Mouse (Mus musculus) fat pad, adult 2 months (tissue): ENCODE measurements around the gene Fbxl19.

Experiments used
- DNase-seq: peaks from one replicate; pipeline ENCODE4 v3.0.0-alpha.2; 2011; ENCODE audit warnings: low read depth, low spot score; ENCODE audit errors: extremely low read depth

Gene Fbxl19

DNA sequence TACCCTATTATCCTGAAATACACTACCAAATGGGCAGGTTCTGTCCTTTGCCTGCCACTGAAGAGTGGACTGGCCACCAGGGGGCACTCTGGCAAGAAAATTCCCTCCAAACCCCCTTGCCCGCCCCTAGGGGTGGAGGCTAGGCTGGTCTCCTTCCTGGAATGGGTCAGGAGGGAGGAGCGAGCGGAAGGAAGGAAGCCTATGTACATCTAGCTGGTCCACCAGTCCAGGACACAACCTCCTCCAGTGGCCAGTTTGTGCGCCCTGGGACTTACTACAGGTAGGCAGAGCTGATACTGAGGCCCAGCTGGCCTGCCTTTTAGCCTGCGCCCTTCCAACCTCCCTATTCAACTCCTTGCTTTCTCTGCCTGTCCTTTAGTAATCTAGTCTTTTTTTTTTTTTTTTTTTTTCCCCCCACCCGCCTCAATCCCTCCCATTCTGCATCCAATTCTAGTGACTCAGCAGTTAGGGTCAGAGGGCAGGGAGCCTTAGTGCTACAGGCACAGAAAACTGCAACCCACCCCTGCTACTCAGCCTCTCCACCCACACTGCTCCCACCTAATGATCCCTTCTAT is 56.2 kb downstream of the Fbxl19 start, which contains the start of gene Hsd3b7:
Gene Hsd3b7, plus strand, starts transcription at position 170 of the 575 bp plus-strand sequence.
- no peak for DNase-seq

- no peak for DNase-seq
Measured at GRCm38 (mm10) chr7:127801010-127801621, 56.8 kb downstream of the Fbxl19 start.

- DNase-seq: no peak
Measured at GRCm38 (mm10) chr7:127802313-127802712, 58.0 kb downstream of the Fbxl19 start.

DNA sequence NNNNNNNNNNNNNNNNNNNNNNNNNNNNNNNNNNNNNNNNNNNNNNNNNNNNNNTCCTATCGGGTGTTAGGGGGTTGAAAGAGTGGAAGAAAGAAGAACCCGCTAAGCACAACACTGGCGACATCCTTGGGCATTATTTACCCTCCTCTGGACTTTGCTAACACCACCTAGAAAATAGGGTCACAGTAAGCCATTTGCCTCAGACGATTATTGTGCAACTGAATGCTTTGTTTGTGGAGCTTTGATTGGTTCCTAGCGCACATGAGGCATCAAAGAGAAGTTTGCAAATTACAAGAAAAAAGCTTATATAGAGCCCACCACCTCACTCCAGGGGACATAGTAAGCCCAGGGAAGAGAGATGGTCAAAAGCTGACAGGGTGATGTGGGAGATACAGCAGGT is 64.5 kb downstream of the Fbxl19 start:
- no peak for DNase-seq

DNA sequence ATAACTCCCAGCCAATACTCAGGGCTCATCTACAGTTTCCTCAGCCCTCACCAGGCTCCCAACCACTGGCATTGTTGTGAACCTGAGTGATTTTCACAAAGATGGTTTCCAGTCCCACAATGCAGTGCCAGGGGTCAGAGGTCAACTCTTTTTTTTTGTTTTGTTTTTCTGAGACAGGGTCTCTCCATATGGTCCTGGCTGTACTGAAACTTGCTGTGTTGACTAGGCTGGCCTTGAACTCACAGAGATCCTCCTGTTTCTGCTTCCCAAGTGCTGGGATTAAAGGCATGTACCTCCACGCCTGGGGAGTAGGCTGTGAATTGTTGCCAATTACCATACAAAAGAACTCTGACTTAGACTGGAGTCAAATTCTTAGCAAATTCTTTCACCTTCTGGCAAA is 65.5 kb downstream of the Fbxl19 start:
- DNase-seq: no peak

- DNase-seq: no peak
Measured at GRCm38 (mm10) chr7:127810650-127811049, 66.3 kb downstream of the Fbxl19 start.

GRCm38 (mm10) chr7:127811240-127811639 is 66.9 kb downstream of the Fbxl19 start:
- no peak for DNase-seq

DNA sequence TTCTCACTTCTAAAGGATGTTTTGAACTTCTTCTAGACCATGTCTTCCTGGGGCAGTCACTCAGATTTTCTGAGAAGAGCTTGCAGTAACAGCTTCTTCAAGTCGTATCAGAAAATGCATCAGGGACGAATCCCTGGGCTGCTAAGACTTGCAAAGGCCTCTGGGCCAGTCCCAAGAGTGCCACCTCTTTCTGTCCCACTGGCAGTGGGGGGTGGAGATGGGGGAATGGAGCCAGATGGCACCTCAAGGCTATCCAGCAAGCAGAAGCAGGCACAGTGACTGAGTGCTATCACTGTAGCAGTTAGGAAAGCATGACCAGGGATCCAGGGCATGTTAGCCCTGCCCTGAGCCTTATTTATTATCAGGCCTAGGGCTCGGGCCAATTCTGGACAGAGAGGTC is 67.9 kb downstream of the Fbxl19 start:
- peak; percentile 71 for DNase-seq

- DNase-seq: no peak
Measured at GRCm38 (mm10) chr7:127813821-127814220, 69.5 kb downstream of the Fbxl19 start.

GRCm38 (mm10) chr7:127814241-127814921 is 70.0 kb downstream of the Fbxl19 start:
- peak; percentile 81 for DNase-seq

DNA sequence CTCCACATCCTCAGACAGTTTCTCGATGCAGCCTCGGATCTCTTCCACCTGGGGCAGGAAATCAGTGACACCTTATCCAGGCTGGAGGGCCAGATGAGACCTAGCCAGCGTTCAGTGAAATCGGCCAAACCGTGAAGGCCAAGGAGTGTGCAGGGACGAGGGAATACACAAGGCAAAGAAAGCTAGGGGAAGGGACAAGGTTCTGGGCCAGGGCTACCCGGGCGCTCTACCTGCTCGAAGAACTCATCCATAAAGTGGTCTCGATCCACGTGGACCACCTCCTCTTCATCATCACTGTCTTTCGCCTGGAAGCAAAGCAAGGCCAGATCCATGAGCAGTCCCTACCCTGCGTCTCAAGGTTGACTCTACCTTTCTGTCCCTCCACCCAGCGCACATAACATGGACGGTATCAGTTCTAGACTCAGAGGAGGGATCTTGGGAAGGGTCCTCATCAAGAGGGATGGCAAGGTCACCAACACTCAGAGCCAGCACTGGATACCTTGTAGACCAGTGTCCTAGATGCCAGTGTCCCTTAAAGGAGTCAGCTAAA is 70.8 kb downstream of the Fbxl19 start:
- DNase-seq: no peak

DNA sequence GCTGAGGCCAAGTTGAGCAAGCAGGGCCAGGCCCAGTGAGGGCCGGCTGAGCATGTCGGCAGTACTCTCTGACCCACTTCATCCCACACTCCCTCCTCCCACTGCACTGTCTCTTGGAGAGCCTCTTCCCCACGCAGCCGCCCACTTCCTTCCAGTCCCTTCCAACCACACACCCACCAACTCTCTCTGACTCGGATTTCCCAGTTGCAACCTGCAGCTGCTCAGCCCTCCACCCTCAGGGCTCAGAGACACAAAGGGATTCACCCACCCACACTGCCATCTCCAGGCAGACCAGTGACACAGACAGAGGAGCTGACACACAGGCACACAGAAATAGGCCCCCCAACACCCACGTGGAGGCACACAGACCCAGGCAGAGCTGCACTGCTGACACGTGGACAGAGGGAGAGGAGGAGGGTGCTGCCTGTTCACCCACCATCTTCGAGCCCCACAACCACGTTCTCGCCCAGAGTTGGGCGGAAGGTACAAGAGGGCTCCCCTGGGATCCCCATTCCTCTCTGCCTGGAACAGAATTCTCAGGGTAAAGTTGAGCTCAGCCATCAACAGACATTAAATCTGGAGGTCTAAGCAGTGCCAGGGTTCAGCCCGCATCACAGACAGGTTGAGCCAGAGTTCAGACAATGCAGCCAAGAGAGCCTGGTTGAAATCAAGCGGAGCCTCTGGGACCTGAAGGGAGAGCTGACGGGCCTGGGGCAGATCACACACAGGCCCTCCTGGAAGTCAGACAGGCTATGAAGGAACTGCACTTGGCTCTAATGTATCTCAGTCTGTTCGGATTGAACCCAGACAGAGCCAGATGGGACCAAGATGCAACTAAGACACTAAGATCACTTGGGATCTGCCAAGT is 71.8 kb downstream of the Fbxl19 start:
- DNase-seq: peak; percentile 88

DNA sequence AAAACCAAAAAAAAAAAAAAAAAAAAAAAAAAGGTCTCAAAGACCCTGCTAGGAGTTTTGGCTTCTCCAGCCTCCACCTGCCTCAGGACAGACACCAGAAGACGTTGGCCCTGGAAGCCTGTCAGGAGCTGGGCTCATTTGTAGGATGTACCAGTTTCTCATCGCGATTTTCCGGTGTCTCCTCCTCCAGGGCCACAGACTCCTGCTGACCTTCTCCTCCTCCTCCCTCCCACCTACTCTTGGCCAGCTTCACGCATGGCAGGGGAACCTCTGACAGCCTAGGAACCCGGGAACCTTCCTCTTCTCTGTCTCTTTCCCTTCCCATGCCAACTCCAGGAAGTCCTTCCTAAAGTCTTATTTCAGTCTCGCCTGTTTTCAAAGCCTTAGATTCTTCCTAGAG is 72.7 kb downstream of the Fbxl19 start:
- no peak for DNase-seq

GRCm38 (mm10) chr7:127817776-127818175 is 73.4 kb downstream of the Fbxl19 start:
- no peak for DNase-seq
